Mouse (Mus musculus): ENCODE data around the gene Tsc22d1.

Tsc22d1 gene

GRCm38 (mm10) chr14:76515620-76516019 is 100.9 kb downstream of the Tsc22d1 start:
- no peak for DNase-seq (ENCODE audit: low read depth, low spot score)

- DNase-seq (ENCODE audit: low read depth, low spot score), result no peak
These were observed 103.5 kb downstream of the Tsc22d1 start for GRCm38 (mm10) chr14:76518217-76518616.

GRCm38 (mm10) chr14:76520606-76521005 is 105.8 kb downstream of the Tsc22d1 start:
- DNase-seq (ENCODE audit: low read depth, low spot score), result no peak

GRCm38 (mm10) chr14:76521308-76521707 is 106.5 kb downstream of the Tsc22d1 start:
- DNase-seq (ENCODE audit: low read depth, low spot score), result no peak

- DNase-seq (ENCODE audit: low read depth, low spot score), result no peak
These were observed 108.6 kb downstream of the Tsc22d1 start for GRCm38 (mm10) chr14:76523344-76523743.

GRCm38 (mm10) chr14:76526467-76526866 is 111.7 kb downstream of the Tsc22d1 start:
- DNase-seq (ENCODE audit: low read depth, low spot score), result no peak

GRCm38 (mm10) chr14:76527030-76527719 is 112.4 kb downstream of the Tsc22d1 start:
- DNase-seq (ENCODE audit: low read depth, low spot score), result no peak

GRCm38 (mm10) chr14:76527758-76528313 is 113.1 kb downstream of the Tsc22d1 start:
- DNase-seq (ENCODE audit: low read depth, low spot score), result peak; percentile 62

- DNase-seq (ENCODE audit: low read depth, low spot score), result no peak
These were observed 113.9 kb downstream of the Tsc22d1 start for GRCm38 (mm10) chr14:76528641-76529040.

GRCm38 (mm10) chr14:76531027-76531660 is 116.4 kb downstream of the Tsc22d1 start:
- no peak for DNase-seq (ENCODE audit: low read depth, low spot score)

GRCm38 (mm10) chr14:76532257-76533169 is 117.8 kb downstream of the Tsc22d1 start:
- peak; percentile 59 for DNase-seq (ENCODE audit: low read depth, low spot score)

GRCm38 (mm10) chr14:76533170-76533815 is 118.5 kb downstream of the Tsc22d1 start:
- DNase-seq (ENCODE audit: low read depth, low spot score), result peak; percentile 42

GRCm38 (mm10) chr14:76535096-76535495 is 120.3 kb downstream of the Tsc22d1 start:
- DNase-seq (ENCODE audit: low read depth, low spot score), result no peak

- peak; percentile 66 for DNase-seq (ENCODE audit: low read depth, low spot score)
These were observed 122.2 kb downstream of the Tsc22d1 start for GRCm38 (mm10) chr14:76536921-76537320.

- DNase-seq (ENCODE audit: low read depth, low spot score), result no peak
These were observed 125.4 kb downstream of the Tsc22d1 start for GRCm38 (mm10) chr14:76540005-76540670.

GRCm38 (mm10) chr14:76541341-76541740 is 126.6 kb downstream of the Tsc22d1 start:
- DNase-seq (ENCODE audit: low read depth, low spot score), result no peak

GRCm38 (mm10) chr14:76544136-76544535 is 129.4 kb downstream of the Tsc22d1 start:
- DNase-seq (ENCODE audit: low read depth, low spot score), result no peak

GRCm38 (mm10) chr14:76555263-76556030 is 140.7 kb downstream of the Tsc22d1 start:
- no peak for DNase-seq (ENCODE audit: low read depth, low spot score)

- DNase-seq (ENCODE audit: low read depth, low spot score), result peak; percentile 51
These were observed 141.5 kb downstream of the Tsc22d1 start for GRCm38 (mm10) chr14:76556031-76556851.

Measured in mesoderm, embryonic 11.5 days (tissue).